Mouse (Mus musculus): ENCODE measurements at regions not wholly inside any gene's neighbourhood (a gene's known extent, or its start where the extent isn't known, plus 50 kb on each side); places are given as distances from the start of the nearest gene placed in this dataset.

DNA sequence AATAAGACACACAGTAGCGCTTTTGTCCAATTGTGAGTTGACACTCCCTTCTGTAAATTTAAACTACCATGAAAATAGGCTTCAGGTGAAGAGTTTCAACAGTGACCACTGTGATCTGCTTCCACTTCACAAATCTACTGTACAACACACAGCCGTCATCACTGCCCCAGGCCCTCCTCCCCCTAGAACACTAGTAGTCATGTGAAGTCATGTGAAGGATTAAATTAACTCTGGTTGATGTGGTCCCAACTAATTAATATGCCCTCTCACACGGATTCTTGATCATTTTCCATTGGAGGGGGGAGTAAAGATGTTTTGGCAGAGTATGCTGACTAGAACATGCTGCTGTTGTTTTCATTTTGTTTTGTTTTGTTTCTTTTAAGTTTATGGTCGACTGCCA is 316.2 kb upstream of the Cdh18 start:
- TF ChIP-seq POLR2A (IDR thresholded peaks at IDR 0.05; ENCODE audit: insufficient read depth, low read length) (no peak), CTCF (IDR thresholded peaks at IDR 0.05; ENCODE audit: low read depth, low read length) (no peak)

All from ES-Bruce4 (cell line).